Mouse (Mus musculus): ENCODE results near the gene Mlana. TPM values are rescaled to one million over a fixed set of nuclear protein-coding genes. Genes with fewer than 3 reads are reported as not detected.

Gene Mlana
- total RNA-seq, 1 experiment: 3.0 TPM

DNA sequence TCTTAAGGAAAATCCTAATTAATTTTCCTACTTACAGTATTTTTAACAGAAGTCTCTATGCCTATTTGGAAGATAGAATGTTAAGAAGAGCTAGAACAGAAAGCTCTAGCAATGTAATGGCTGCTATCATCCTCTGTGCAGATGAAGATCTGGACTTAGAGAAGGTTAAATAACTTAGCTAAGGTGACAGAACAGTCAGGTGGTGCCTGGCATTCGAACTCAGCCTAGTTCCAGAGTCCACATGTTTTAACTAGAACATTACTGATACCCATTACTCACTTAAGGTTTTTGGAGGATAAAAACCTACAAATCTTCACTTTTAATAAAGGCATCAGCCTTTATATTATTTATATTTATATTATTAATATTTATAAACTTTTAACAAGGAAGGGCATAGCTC is 43.0 kb downstream of the Mlana start:
- in situ Hi-C loops (cut with MboI; ENCODE audit: low sequenced_read_pairs in 2 of 2, unreplicated experiment in 2 of 2): no loop called here
- no peak for DNase-seq (ENCODE audit: low read depth, low spot score)
- H3K9me3 ChIP-seq (ENCODE audit: control insufficient read depth, insufficient read depth, low read depth, low read length): no peaks in the 10 kb centered on the region
- no peaks in the 10 kb centered on the region for H3K36me3 ChIP-seq (ENCODE audit: control insufficient read depth, insufficient read depth, low read length, poor library complexity, severe bottlenecking)
- H3K4me1 ChIP-seq (ENCODE audit: control insufficient read depth in 2 of 2, insufficient read depth in 2 of 2, low read length in 2 of 2, poor library complexity in 1 of 2): no peaks in the 10 kb centered on the region
- H3K27ac ChIP-seq (ENCODE audit: insufficient read depth, low read depth, low read length, poor library complexity, severe bottlenecking): no peak overlapping the region
- no peak overlapping the region for H3K9ac ChIP-seq (ENCODE audit: insufficient read depth, low read depth, low read length, poor library complexity, severe bottlenecking)
- TF ChIP-seq MAFK (IDR thresholded peaks at IDR 0.05; ENCODE audit: insufficient read depth, low read depth, low read length) (no peak), CHD2 (IDR thresholded peaks at IDR 0.05; ENCODE audit: low read depth, low read length) (no peak), HCFC1 (IDR thresholded peaks at IDR 0.05; ENCODE audit: borderline replicate concordance, insufficient read depth, low read length) (no peak)
- H3K4me3 ChIP-seq (ENCODE audit: insufficient read depth in 1 of 2, low read depth in 1 of 2, low read length in 2 of 2, poor library complexity in 1 of 2, severe bottlenecking in 1 of 2): no peak overlapping the region

DNA sequence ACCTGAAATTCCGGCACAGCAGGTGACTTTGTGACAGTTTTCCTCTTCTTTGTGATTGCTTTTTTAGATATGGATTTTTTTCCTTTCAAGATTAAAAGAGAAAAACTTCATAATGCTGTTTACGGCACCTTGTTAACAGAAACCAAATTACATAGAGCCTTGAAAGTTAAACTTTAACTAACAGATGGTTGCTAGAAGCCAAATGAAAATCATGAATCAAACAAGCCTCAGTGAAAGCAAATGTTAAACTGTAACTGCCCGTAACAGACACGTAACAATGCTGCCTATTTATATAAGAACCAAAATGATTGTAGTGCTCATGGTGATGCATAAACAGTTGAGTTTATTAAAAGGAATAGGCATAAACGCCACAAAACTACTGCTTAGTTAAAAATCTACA is 45.9 kb downstream of the Mlana start:
- no peaks in the 10 kb centered on the region for H3K4me1 ChIP-seq (ENCODE audit: control insufficient read depth in 2 of 2, insufficient read depth in 2 of 2, low read length in 2 of 2, poor library complexity in 1 of 2)
- DNase-seq (ENCODE audit: low read depth, low spot score): no peak
- in situ Hi-C loops (cut with MboI; ENCODE audit: low sequenced_read_pairs in 2 of 2, unreplicated experiment in 2 of 2): no loop called here

DNA sequence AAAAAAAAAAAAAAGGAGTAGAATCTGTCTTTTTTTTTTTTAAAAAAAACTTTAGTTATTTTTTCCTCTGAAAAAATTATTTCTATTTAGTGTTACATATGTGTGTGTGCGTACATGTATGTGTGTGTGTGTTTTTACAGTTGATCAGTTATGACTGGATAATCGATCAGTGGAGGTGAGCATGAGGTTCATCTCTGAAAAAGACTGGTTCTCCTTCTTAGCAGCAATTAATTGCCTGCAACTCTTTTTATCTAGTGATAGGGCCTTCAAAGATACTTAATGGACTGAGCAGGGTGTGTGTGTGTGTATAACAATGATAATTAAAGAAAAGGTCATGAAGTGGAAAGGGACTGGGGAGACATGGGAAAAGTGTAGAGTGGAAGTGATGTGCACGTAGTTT is 53.4 kb downstream of the Mlana start:
- Histone ChIP-seq H3K9ac (ENCODE audit: insufficient read depth, low read depth, low read length, poor library complexity, severe bottlenecking) (no peak overlapping the region), H3K36me3 (ENCODE audit: control insufficient read depth, insufficient read depth, low read length, poor library complexity, severe bottlenecking) (no peaks in the 10 kb centered on the region; the same call in 1 of the 2 replicates), H3K4me1 (ENCODE audit: control insufficient read depth in 2 of 2, insufficient read depth in 2 of 2, low read length in 2 of 2, poor library complexity in 1 of 2) (no peaks in the 10 kb centered on the region), H3K9me3 (ENCODE audit: control insufficient read depth, insufficient read depth, low read depth, low read length) (no peaks in the 10 kb centered on the region), H3K27ac (ENCODE audit: insufficient read depth, low read depth, low read length, poor library complexity, severe bottlenecking) (no peak overlapping the region), H3K4me3 (ENCODE audit: insufficient read depth in 1 of 2, low read depth in 1 of 2, low read length in 2 of 2, poor library complexity in 1 of 2, severe bottlenecking in 1 of 2) (no peak overlapping the region)
- DNase-seq (ENCODE audit: low read depth, low spot score): no peak
- in situ Hi-C loops (cut with MboI; ENCODE audit: low sequenced_read_pairs in 2 of 2, unreplicated experiment in 2 of 2): no loop called here
- TF ChIP-seq HCFC1 (IDR thresholded peaks at IDR 0.05; ENCODE audit: borderline replicate concordance, insufficient read depth, low read length) (no peak), CHD2 (IDR thresholded peaks at IDR 0.05; ENCODE audit: low read depth, low read length) (no peak), ZC3H11A (IDR thresholded peaks at IDR 0.05; ENCODE audit: borderline replicate concordance, low read depth, low read length) (no peak), ZNF384 (IDR thresholded peaks at IDR 0.05; ENCODE audit: low read depth, low read length) (no peak), MAFK (IDR thresholded peaks at IDR 0.05; ENCODE audit: insufficient read depth, low read depth, low read length) (no peak)

More for the DNA sequence above, 45.9 kb downstream of the Mlana start:
- Histone ChIP-seq H3K36me3 (ENCODE audit: control insufficient read depth, insufficient read depth, low read length, poor library complexity, severe bottlenecking) (no peaks in the 10 kb centered on the region), H3K9ac (ENCODE audit: insufficient read depth, low read depth, low read length, poor library complexity, severe bottlenecking) (no peak overlapping the region), H3K27ac (ENCODE audit: insufficient read depth, low read depth, low read length, poor library complexity, severe bottlenecking) (no peak overlapping the region), H3K9me3 (ENCODE audit: control insufficient read depth, insufficient read depth, low read depth, low read length) (no peaks in the 10 kb centered on the region), H3K4me3 (ENCODE audit: insufficient read depth in 1 of 2, low read depth in 1 of 2, low read length in 2 of 2, poor library complexity in 1 of 2, severe bottlenecking in 1 of 2) (no peak overlapping the region)
- TF ChIP-seq MAFK (IDR thresholded peaks at IDR 0.05; ENCODE audit: insufficient read depth, low read depth, low read length) (no peak), ZNF384 (IDR thresholded peaks at IDR 0.05; ENCODE audit: low read depth, low read length) (no peak), HCFC1 (IDR thresholded peaks at IDR 0.05; ENCODE audit: borderline replicate concordance, insufficient read depth, low read length) (no peak), CHD2 (IDR thresholded peaks at IDR 0.05; ENCODE audit: low read depth, low read length) (no peak), ZC3H11A (IDR thresholded peaks at IDR 0.05; ENCODE audit: borderline replicate concordance, low read depth, low read length) (no peak)

DNA sequence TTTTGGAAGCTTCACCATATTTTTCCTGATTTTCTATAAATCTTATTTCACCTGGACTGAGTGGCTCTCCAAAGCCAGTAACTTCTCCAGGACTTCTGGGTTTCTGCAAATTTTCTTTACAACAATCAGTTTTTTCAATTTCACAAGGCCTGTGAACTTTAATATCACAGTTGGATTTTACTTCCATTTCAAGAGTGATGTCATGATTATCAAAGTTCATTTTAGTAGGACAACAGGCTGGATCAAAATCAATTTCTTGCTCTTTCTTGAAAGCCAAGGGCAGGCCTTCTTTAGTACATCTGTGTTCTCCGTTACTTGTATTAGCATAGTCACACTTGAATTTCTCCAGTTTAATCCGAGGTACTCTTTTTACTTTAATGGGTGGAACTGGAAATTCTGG is 56.3 kb downstream of the Mlana start:
- in situ Hi-C loops (cut with MboI; ENCODE audit: low sequenced_read_pairs in 2 of 2, unreplicated experiment in 2 of 2): no loop called here
- Histone ChIP-seq H3K9me3 (ENCODE audit: control insufficient read depth, insufficient read depth, low read depth, low read length) (no peaks in the 10 kb centered on the region), H3K9ac (ENCODE audit: insufficient read depth, low read depth, low read length, poor library complexity, severe bottlenecking) (no peak overlapping the region), H3K27ac (ENCODE audit: insufficient read depth, low read depth, low read length, poor library complexity, severe bottlenecking) (no peak overlapping the region), H3K4me1 (ENCODE audit: control insufficient read depth in 2 of 2, insufficient read depth in 2 of 2, low read length in 2 of 2, poor library complexity in 1 of 2) (no peaks in the 10 kb centered on the region), H3K4me3 (ENCODE audit: insufficient read depth in 1 of 2, low read depth in 1 of 2, low read length in 2 of 2, poor library complexity in 1 of 2, severe bottlenecking in 1 of 2) (no peak overlapping the region), H3K36me3 (ENCODE audit: control insufficient read depth, insufficient read depth, low read length, poor library complexity, severe bottlenecking) (no peaks in the 10 kb centered on the region; the same call in 1 of the 2 replicates)
- TF ChIP-seq CHD2 (IDR thresholded peaks at IDR 0.05; ENCODE audit: low read depth, low read length) (no peak), MAFK (IDR thresholded peaks at IDR 0.05; ENCODE audit: insufficient read depth, low read depth, low read length) (no peak), ZNF384 (IDR thresholded peaks at IDR 0.05; ENCODE audit: low read depth, low read length) (no peak), HCFC1 (IDR thresholded peaks at IDR 0.05; ENCODE audit: borderline replicate concordance, insufficient read depth, low read length) (no peak), ZC3H11A (IDR thresholded peaks at IDR 0.05; ENCODE audit: borderline replicate concordance, low read depth, low read length) (no peak)
- DNase-seq (ENCODE audit: low read depth, low spot score): no peak

Other genes starting within 250 kb of the Mlana start
- gene Ric1, start 175.5 kb upstream of the Mlana start, total RNA-seq (2012; rRNA removed): 30.7 and 37.4 TPM in 2 replicates
- gene Ermp1, start 49.4 kb upstream of the Mlana start, total RNA-seq (2012; rRNA removed): 80.2 and 104 TPM in 2 replicates
- gene 9930021J03Rik, start 108.2 kb downstream of the Mlana start, total RNA-seq (2012; rRNA removed): 14.4 and 15.3 TPM in 2 replicates
- gene Ranbp6, start 115.2 kb downstream of the Mlana start, total RNA-seq (2012; rRNA removed): 9.7 and 11.3 TPM in 2 replicates
- gene Il33, start 227.3 kb downstream of the Mlana start, total RNA-seq (2012; rRNA removed): 0.53 and 1.6 TPM in 2 replicates